Mouse (Mus musculus) right cerebral cortex, postnatal 36 days (tissue): ENCODE data around the gene Mras.

Experiments
- DNase-seq, 2 experiments: peaks; one replicate each; pipeline ENCODE4 v3.0.0; 2022; ENCODE audit warnings: low spot score in 2 of 2, mixed read lengths in 1 of 2

The Mras gene

DNA sequence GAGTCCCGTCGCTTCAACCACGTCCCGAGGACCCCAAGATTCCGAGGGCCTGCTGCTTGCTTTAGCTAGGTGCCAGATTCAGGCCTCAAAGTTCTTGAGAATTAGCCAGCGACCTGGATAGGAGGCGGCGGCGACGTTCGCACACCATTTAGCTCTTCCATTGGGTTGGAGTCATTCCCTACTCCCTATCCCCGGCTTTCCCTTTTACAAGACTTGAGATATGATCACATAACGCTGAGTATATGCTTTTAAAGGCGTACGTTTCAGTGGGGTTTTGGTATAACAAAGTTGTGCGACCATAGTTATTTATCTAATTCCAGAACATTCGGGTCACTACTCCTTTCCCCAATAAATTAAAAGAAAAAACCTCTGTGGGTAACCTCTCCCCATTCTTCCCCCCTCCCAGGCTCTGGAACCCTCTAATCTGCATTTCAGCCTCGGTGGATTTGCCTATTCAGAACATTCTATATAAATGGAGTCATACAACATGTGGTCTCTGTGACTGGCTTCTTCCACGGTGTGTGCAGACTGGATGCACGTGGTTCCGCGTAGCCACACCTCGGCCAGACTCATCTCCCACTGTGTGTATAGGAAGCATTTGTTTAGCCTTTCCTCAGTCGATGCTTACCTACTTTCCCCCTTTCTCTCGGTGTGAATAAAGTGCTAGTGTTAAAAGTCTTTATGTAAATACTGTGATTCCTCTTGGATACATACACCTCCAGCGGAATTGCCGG lies at the start of gene Mras:
Gene Mras, minus strand, starts transcription at position 351 of the 734 bp plus-strand sequence.
- DNase-seq, result no peak

DNA sequence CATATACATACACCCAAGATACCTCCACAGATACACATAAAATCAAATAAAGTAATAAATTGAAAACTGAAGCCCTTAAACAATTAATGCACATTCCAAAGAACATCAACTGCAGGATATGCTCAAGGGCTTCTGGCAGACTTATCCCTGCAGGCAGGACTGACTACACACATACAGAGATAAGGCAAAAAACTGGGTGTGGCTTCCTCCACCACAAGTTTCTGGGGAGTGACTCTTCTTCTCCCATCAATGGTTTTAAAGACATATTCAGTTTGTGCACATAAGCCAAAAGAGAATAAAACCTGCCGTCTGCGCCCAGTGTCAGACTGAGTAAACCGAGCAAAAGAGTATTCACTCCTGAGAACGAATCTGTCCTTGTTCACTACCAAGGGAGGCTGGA lies 48.0 kb upstream of the Mras start:
- DNase-seq, result no peak

GRCm38 (mm10) chr9:99484632-99485031 lies 47.5 kb upstream of the Mras start:
- no peak for DNase-seq

GRCm38 (mm10) chr9:99483191-99483590 lies 46.0 kb upstream of the Mras start:
- no peak for DNase-seq

GRCm38 (mm10) chr9:99480764-99481163 lies 43.6 kb upstream of the Mras start:
- DNase-seq, result no peak

DNA sequence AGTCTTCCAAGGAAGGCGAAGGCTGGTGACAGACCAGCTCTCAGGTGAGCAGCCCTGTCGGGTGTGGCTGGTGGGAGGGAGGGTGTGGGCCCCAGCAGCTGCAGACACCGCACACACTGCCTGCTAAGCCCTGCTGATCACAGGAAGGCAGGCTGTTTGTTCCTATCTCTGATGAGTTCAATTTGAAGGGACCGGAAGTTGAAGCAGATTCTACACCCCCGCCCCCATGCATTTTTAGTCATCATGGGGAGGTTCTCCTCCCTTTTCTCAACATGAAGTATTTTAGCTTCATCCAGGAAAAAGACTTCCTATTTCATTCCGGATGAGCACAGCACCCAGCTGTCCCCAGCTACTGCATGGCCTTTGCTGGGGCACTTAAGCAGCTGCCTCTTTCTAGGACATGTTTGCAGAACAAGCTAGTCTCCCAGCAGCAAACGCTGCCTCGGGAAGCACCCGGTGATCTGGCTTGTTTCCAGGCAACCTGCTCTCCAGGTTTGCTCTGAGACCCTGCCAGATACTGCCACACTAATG lies 42.1 kb upstream of the Mras start:
- DNase-seq, result peak in 1 of 2 experiments; percentile 40

DNA sequence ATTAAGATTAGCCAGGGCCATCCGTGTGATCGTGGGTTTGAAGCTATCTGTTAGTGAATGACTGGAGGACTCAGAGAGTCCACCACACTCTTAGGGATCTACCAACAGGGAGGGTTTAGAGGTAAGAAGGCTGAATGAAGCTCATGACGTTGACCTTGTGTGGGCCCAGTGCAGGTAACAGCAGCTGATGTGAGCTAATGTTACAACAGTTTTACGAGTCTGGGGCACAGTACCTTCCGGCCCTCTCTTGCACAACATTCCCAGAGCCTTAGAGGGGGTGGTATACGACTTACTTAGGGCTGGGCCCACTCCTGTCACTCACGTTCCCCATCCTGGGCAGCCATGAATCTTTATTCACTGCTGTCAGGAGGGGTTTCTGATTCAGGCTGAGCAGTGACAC lies 34.2 kb upstream of the Mras start:
- no peak for DNase-seq

GRCm38 (mm10) chr9:99470347-99471092 lies 33.3 kb upstream of the Mras start:
- DNase-seq, result no peak

- DNase-seq, result no peak
These were observed 32.6 kb upstream of the Mras start for GRCm38 (mm10) chr9:99469681-99470273.

DNA sequence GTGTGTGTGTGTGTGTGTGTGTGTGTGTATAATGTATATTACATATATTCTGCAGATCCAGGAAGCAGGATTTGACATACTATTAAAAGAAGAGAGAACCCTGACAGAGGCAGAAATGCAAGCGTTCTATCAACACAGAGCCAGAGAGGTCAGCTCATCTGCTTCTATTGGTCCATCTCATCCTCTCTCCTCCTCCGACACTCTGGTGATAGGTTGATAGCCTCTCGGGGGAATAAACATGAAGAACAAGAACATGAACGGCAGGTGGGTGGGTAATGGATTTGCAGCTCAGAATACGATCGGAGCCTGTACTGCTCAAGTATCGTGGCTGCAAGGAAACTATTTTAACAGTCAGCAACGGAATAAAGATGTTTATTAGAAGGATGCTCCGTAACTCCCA lies 31.4 kb upstream of the Mras start:
- no peak for DNase-seq

DNA sequence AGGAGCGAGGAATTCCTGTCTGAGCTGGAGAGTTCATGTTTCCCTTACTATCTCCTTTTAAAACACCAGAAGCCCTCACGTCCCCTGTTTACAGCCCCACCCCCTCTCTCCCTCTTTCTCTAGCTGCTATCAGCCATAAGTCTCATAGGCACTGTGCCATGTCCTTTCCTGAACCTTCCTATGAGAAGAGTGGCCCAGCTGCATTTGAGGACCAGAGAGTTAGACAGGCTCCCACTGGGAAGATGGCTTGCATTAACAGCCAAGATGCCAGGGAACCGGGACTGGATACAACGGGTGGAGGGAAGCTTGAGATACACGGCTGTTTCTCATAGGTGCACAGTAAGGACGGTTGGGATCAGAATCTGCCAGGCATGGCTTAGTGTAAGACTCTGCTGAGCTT lies 27.7 kb upstream of the Mras start:
- DNase-seq, result no peak

DNA sequence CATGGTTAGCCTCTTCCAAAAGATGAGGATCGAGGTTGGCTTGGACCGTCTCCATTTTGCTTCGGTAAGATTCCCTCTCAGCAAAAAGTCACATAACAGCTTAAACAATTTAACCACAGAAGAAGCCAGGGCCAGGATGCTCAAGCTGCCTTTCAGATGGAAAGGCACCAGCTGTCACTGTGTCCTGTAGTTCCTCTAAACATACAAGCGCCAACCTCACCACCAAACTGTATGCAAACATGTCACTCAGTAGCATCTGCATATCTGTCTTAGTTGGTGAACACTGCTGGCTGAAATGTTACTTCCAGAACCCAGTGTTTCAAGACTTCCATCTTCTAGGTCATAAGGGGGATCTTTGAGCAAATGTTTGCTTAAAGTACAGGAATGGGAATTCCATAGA lies 22.5 kb upstream of the Mras start:
- DNase-seq, result no peak

DNA sequence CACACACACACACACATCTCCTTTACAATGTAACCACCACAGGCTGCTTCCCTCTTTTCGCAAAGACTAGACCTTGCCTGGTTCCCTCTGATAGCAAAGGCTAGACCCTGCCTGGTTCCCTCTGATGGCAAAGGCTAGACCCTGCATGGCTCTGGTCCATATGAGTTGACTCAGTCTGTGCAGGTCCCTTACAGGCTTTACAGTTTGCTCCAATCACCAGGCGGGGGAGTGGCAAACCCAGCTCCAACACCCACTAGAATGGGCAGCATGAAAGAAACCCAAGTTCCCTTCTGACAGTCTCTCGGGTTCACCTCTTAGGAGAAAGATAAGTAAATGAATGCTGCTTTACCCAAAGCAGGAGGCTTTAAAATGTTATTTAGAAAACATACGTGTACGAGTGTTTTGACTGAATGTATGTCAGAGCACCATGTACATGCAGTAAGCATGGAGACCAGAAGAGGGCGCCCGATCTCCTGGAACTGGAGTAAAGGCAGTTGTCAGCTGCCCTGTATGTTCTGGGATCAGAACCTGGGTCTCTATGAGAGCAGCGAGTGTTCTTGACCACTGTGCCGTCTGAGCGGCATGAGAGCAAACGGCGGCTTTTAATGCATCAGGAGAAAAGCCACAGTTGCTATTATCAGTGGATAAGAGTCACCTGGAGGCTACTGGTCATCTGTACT lies 21.5 kb upstream of the Mras start:
- DNase-seq, result no peak

GRCm38 (mm10) chr9:99454211-99454610 lies 17.0 kb upstream of the Mras start:
- DNase-seq, result no peak

DNA sequence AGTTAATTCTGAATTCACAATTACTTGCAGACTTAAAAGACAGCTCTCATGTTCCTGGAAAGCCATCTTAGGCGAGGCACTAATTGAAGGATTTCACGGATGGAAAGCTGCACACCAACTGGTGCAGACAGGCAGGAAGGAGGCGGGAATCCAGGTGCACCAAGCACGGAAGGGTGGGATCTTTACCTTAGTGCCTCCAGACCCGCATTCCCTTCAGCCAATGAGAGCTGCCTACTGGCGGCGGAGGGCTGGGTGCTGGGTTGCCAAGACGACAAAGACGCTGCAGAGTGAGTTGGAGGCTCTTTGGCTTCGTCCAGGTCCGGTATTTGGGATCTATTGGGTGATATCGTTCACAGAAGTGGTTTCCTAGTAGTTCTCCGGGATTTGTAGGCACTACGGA lies 14.0 kb upstream of the Mras start, which contains the start of gene Nme9:
Gene Nme9, plus strand, starts transcription at position 315 of the 400 bp plus-strand sequence.
- no peak for DNase-seq

DNA sequence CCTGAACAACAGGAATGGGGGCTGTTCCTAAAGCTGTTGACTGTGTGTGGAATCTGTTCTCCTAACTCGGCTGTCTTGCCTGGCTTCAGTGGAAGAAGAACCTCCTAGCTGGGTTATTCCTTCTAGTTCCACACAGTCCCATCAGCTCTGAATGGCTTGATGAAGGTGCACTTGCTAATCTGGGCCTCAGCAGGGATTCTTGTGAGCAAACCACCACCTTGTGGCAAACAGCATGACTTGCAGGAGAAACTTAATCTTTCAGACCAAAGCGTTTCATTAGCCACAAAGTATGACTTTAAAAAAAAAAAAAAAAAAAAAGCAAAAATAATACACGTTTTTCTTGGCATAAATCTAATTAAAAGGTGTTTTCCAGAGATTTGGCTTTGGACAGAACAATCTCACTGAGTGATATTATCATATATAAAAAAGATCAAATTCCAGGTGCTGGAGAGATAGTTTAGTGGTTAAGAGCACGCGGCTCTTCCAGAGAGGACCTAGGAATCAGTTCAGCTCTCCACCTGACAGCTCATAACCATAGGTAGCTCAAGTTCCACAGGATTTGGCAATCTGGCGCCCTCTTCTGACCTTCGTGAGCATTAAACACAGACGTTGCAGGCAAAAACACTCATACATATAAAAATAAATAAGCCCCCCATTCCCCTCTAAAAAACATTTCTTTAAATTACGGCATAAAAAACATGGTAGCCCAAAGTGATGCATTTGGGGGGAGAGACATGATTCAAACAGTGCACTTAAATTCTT lies 12.9 kb upstream of the Mras start:
- no peak for DNase-seq

DNA sequence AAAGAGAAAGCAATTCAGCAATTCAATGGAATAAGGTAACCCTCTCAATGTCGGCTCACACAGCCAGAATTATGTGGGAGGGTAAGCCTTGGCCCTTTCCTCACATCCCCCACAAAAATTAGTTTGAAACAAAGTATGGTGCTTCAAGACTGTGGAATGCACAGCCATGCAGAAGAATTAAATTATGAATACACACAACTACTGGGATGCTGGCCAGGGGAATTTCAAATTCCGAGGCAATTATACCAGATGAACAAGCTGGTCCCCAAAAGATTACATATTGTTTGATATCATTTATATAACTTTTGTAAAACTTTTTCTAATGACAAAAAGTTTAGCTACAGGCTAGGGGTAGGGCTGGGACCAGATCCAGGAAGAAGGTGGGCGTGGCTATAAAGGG lies 10.1 kb upstream of the Mras start:
- DNase-seq, result no peak

GRCm38 (mm10) chr9:99446259-99446658 lies 9.1 kb upstream of the Mras start:
- no peak for DNase-seq

DNA sequence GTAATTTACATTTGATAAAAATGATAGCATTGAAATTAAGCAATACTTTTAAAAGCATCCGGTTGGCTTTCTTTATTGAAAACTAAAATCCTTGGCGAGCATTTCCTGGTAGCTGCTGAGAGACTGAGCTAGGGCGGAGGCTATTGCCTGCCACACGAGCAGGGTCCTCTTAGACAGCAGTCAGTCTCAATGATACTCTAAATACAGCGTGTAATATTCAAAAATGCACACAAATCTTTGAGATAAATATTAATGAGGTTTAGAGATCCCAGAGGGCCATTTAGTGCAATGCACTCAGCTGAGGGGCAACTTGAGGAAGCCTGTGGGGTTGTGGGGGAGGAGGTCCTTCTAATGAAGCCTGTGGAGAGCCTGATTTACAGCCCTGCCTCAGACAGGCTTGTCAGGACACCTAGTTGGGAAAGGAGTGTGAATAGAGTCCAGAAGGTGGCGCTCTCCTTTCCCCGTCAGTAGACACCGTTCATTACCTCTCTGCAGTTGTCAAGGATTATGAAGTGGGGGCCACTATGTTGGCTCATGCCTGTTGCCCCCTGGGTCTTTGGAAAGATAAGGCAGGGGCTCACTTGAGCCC lies 7.5 kb upstream of the Mras start:
- no peak for DNase-seq

DNA sequence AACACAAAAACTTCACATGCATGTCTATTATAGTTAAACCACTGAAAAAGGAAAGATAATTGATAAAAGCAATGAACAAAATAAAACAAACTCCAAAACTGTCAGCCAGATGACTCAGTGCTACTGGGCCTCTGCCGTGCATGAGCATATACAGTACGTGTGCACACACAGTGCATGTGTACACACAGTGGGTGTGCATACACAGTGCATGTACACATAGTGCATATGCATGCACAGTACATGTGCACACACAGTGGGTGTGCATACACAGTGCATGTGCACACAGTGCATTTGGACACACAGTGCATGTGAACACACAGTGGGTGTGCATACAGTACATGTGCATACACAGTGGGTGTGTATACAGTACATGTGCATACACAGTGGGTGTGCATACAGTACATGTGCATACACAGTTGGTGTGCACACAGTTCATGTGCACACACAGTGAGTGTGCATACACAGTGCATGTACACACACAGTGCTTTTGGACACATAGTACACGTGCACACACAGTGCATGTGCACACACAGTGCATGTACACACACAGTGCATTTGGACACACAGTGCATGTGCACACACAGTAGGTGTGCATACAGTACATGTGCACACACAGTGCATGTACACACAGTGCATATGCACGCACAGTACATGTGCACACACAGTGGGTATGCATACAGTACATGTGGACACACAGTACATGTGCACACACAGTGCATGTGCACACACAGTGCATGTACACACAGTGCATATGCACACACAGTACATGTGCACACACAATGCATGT lies 4.7 kb upstream of the Mras start:
- DNase-seq, result no peak
